ENCODE assay signal across 7 mouse cellular contexts in the genomic region with DNA sequence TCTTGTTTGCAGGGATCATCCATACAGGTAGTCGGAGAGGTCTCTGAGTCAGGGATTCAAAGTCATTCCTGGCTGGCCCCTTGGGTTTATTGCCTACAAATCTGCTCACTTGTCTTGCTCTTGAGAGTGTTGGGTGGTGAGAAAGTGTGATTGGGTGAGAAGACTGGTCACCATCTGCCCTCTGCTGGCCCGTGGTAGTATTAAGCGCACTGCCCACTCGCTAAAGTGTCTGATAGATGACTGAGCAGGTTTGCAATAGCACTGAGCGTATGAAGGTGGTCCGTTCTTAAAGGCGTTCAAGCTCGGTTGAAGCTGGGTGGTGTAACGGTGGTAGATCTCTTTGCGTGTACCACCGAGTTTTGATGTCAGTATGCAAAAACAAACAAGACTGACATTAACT. TPM values are rescaled to one million over a fixed set of nuclear protein-coding genes. Genes with fewer than 3 reads are reported as not detected.
DNase-seq lines count a peak whose midpoint lies in the region; ATAC-seq lines count a peak whose summit lies in the region.

No protein-coding gene starts in this region.

- peak; percentile 66; the same call in 1 of the 2 replicates for ATAC-seq in embryonic facial prominence, embryonic 12.5 days (ENCODE audit: insufficient number of reproducible peaks, insufficient read depth, low FRiP score, low TSS enrichment)
- peak; percentile 88 for ATAC-seq in midbrain, embryonic 13.5 days

- H3K4me3 ChIP-seq in embryonic facial prominence, embryonic 12.5 days, result peak overlapping the region; percentile 43
- H3K4me3 ChIP-seq in limb, embryonic 10.5 days, result peak overlapping the region; percentile 59
- H3K4me3 ChIP-seq in midbrain, embryonic 13.5 days (replicated peaks), result peak overlapping the region; percentile 45

- DNase-seq in adrenal gland, postnatal 25 days, result peak; percentile 79
- DNase-seq in heart, adult 18-20 months, result peak; percentile 80 to 92
- DNase-seq in kidney, adult 18-20 months, result peak; percentile 92
- peak; percentile 86 for DNase-seq in limb, embryonic 10.5 days (ENCODE audit: low spot score)
- peak; percentile 48 to 73 for DNase-seq in spleen, adult 18-20 months

- H3K9me3 ChIP-seq in embryonic facial prominence, embryonic 12.5 days, result no peaks in the 10 kb centered on the region
- H3K9me3 ChIP-seq in limb, embryonic 10.5 days (replicated peaks), result no peaks in the 10 kb centered on the region
- H3K9me3 ChIP-seq in midbrain, embryonic 13.5 days, result no peaks in the 10 kb centered on the region

- H3K9ac ChIP-seq in embryonic facial prominence, embryonic 12.5 days, result peak overlapping the region; percentile 15; the same call in 1 of the 2 replicates
- H3K9ac ChIP-seq in midbrain, embryonic 13.5 days (replicated peaks), result peak overlapping the region; percentile 51; the same call in 1 of the 2 replicates

- H3K27me3 ChIP-seq in embryonic facial prominence, embryonic 12.5 days, result no peaks in the 10 kb centered on the region
- H3K27me3 ChIP-seq in limb, embryonic 10.5 days (ENCODE audit: low read depth, poor library complexity, severe bottlenecking), result peaks cover 26% of the 10 kb centered on the region
- peaks cover 15% of the 10 kb centered on the region for H3K27me3 ChIP-seq in midbrain, embryonic 13.5 days

- 3% methylated on average over 11 of the region's 11 CpGs for WGBS in embryonic facial prominence, embryonic 12.5 days
- 2% methylated on average over 11 of the region's 11 CpGs for WGBS in limb, embryonic 10.5 days
- 3% methylated on average over 11 of the region's 11 CpGs for WGBS in midbrain, embryonic 13.5 days

- H3K4me2 ChIP-seq in embryonic facial prominence, embryonic 12.5 days (replicated peaks), result peak overlapping the region; percentile 91
- H3K4me2 ChIP-seq in midbrain, embryonic 13.5 days (replicated peaks), result peak overlapping the region; percentile 84

- H3K36me3 ChIP-seq in embryonic facial prominence, embryonic 12.5 days, result no peaks in the 10 kb centered on the region
- H3K36me3 ChIP-seq in limb, embryonic 10.5 days, result no peaks in the 10 kb centered on the region
- no peaks in the 10 kb centered on the region for H3K36me3 ChIP-seq in midbrain, embryonic 13.5 days

- H3K27ac ChIP-seq in embryonic facial prominence, embryonic 12.5 days, result no peak overlapping the region
- H3K27ac ChIP-seq in limb, embryonic 10.5 days, result no peak overlapping the region
- H3K27ac ChIP-seq in midbrain, embryonic 13.5 days, result no peak overlapping the region

- H3K4me1 ChIP-seq in embryonic facial prominence, embryonic 12.5 days, result no peaks in the 10 kb centered on the region; the same call in 1 of the 2 replicates
- peaks cover 18% of the 10 kb centered on the region for H3K4me1 ChIP-seq in limb, embryonic 10.5 days
- peaks cover 14% of the 10 kb centered on the region for H3K4me1 ChIP-seq in midbrain, embryonic 13.5 days (replicated peaks)

RNA-seq across cellular contexts. Expression of a gene that starts 6.8 kb away (rescaled TPM):
- total RNA-seq in adrenal gland, postnatal 25 days (2021), result 55.3 and 91.2 TPM in 2 replicates
- 2.1 and 2.7 TPM in 2 replicates for polyA plus RNA-seq in embryonic facial prominence, embryonic 12.5 days (2016; fragmentation: Nextera tagmentation; extraction: Ambion mirVana)
- 1 to 10 TPM; 3.9 to 6.3 TPM for total RNA-seq in heart, adult 18-20 months (2021)
- polyA plus RNA-seq in limb, embryonic 10.5 days (2016; fragmentation: Nextera tagmentation; extraction: Ambion mirVana), result 0.90 and 1.6 TPM in 2 replicates
- polyA plus RNA-seq in midbrain, embryonic 13.5 days (2015; fragmentation: Nextera tagmentation; extraction: Ambion mirVana), result 0.24 and 0.38 TPM in 2 replicates

RNA-seq across cellular contexts. Expression of a gene that starts 14.5 kb away (rescaled TPM):
- 85.1 and 147 TPM in 2 replicates for total RNA-seq in adrenal gland, postnatal 25 days (2021)
- polyA plus RNA-seq in embryonic facial prominence, embryonic 12.5 days (2016; fragmentation: Nextera tagmentation; extraction: Ambion mirVana), result 12.0 and 12.2 TPM in 2 replicates
- 10 to 100 TPM; 34.5 to 39.3 TPM for total RNA-seq in heart, adult 18-20 months (2021)
- 5.2 and 7.6 TPM in 2 replicates for polyA plus RNA-seq in limb, embryonic 10.5 days (2016; fragmentation: Nextera tagmentation; extraction: Ambion mirVana)
- polyA plus RNA-seq in midbrain, embryonic 13.5 days (2015; fragmentation: Nextera tagmentation; extraction: Ambion mirVana), result 17.1 TPM in 2 replicates

RNA-seq across cellular contexts. Expression of a gene that starts 24.8 kb away (rescaled TPM):
- total RNA-seq in adrenal gland, postnatal 25 days (2021), result not detected in 2 replicates
- 20.5 and 22.3 TPM in 2 replicates for polyA plus RNA-seq in embryonic facial prominence, embryonic 12.5 days (2016; fragmentation: Nextera tagmentation; extraction: Ambion mirVana)
- 1 to 10 TPM in 1 of 2 experiments, under 1 TPM in 1; 0.89 to 1.4 TPM for total RNA-seq in heart, adult 18-20 months (2021)
- polyA plus RNA-seq in limb, embryonic 10.5 days (2016; fragmentation: Nextera tagmentation; extraction: Ambion mirVana), result 2.6 and 4.9 TPM in 2 replicates
- polyA plus RNA-seq in midbrain, embryonic 13.5 days (2015; fragmentation: Nextera tagmentation; extraction: Ambion mirVana), result 0.98 and 1.2 TPM in 2 replicates
